Mouse (Mus musculus): Measurements from ENCODE around the gene Cdc42bpb. TPM values are rescaled to one million over a fixed set of nuclear protein-coding genes. Genes with fewer than 3 reads are reported as not detected.
A peak's percentile ranks its signal among the peaks of the same experiment; 100 is the strongest.

Gene Cdc42bpb
- polyA plus RNA-seq, 2 experiments = 5.3 to 22.5 TPM

DNA sequence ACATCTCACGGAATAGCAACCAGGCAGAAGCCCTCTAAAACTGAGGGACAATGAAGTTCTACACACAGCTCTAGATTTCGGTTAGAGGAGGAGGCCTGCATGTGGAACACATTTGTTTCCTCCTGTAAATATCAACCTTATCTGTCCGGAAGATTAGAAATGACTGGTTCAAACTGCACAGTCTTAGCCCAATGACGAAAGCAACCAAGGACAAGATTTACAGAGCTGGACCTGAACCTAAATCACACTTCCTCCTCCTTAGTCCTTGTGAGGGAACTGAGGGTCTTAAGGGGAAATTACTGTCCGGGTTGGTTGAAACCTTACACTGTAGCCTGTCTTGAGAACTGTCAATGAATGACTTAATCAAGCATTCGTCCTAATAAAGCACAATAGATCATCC lies 1.5 kb downstream of the Cdc42bpb start:
- H3K27ac ChIP-seq = no peak overlapping the region
- H3K27me3 ChIP-seq (ENCODE audit: control insufficient read depth, insufficient read depth, low read length) = peaks cover 42% of the 10 kb centered on the region
- ATAC-seq (ENCODE audit: insufficient read depth) (no peak), DNase-seq (ENCODE audit: low read depth in 3 of 3, low spot score in 3 of 3) (no peak)
- H3K36me3 ChIP-seq (replicated peaks; ENCODE audit: control insufficient read depth, insufficient read depth, low read depth) = no peaks in the 10 kb centered on the region
- 17% methylated on average over 6 of the region's 6 CpGs for WGBS (ENCODE audit: insufficient replicate concordance)
- H3K4me1 ChIP-seq (replicated peaks; ENCODE audit: control insufficient read depth in 2 of 2, insufficient read depth in 2 of 2, low read length in 1 of 2) = peaks cover 0 to 9% of the 10 kb centered on the region in 2 experiments; a peak in 2 of 4 replicates
- H3K9me3 ChIP-seq (ENCODE audit: control insufficient read depth, low read length) = no peaks in the 10 kb centered on the region
- TF ChIP-seq CTCF (IDR thresholded peaks at IDR 0.05; ENCODE audit: low read depth) (no peak), EP300 (IDR thresholded peaks at IDR 0.05; ENCODE audit: low read depth) (no peak)
- H3K4me3 ChIP-seq (ENCODE audit: insufficient read depth in 1 of 2, low read depth in 2 of 2, low read length in 2 of 2) = peak overlapping the region; percentile 34 to 65
- H3K4me2 ChIP-seq (ENCODE audit: low read depth) = peak overlapping the region; percentile 66
- no peak overlapping the region for H3K9ac ChIP-seq (replicated peaks)

GRCm38 (mm10) chr12:111375559-111375958 lies 2.0 kb downstream of the Cdc42bpb start:
- peaks cover 0 to 14% of the 10 kb centered on the region in 2 experiments; a peak in 2 of 4 replicates for H3K4me1 ChIP-seq (replicated peaks; ENCODE audit: control insufficient read depth in 2 of 2, insufficient read depth in 2 of 2, low read length in 1 of 2)
- H3K9me3 ChIP-seq (ENCODE audit: control insufficient read depth, low read length) = no peaks in the 10 kb centered on the region
- H3K4me2 ChIP-seq (ENCODE audit: low read depth) = peak overlapping the region; percentile 66
- H3K27ac ChIP-seq = no peak overlapping the region
- no peaks in the 10 kb centered on the region for H3K36me3 ChIP-seq (replicated peaks; ENCODE audit: control insufficient read depth, insufficient read depth, low read depth)
- DNase-seq (ENCODE audit: low read depth in 3 of 3, low spot score in 3 of 3) (no peak), ATAC-seq (ENCODE audit: insufficient read depth) (no peak)
- H3K9ac ChIP-seq (replicated peaks) = no peak overlapping the region
- peak overlapping the region; percentile 34 to 65 for H3K4me3 ChIP-seq (ENCODE audit: insufficient read depth in 1 of 2, low read depth in 2 of 2, low read length in 2 of 2)
- peaks cover 42% of the 10 kb centered on the region for H3K27me3 ChIP-seq (ENCODE audit: control insufficient read depth, insufficient read depth, low read length)
- TF ChIP-seq CTCF (IDR thresholded peaks at IDR 0.05; ENCODE audit: low read depth) (no peak), EP300 (IDR thresholded peaks at IDR 0.05; ENCODE audit: low read depth) (no peak)
- 59% methylated on average over 12 of the region's 12 CpGs for WGBS (ENCODE audit: insufficient replicate concordance)

DNA sequence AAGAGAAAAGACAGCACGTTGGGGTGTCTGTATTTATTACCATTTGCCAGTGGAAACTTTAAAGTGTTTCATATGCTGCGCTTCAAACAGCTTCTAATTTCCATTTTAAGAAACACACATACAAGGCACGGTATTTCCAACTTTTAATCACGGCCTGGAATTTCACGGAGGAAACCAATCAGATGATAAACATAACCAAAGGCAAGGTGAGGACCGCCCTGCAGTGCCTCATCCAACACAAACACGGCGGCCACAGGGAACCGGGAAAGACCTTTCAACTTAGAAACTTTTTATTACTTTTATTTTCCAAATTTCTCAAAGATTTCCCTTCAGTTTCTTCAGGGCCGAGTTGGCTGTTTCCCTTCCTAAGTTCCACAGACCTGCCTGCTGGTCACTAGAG lies 2.8 kb downstream of the Cdc42bpb start:
- WGBS (ENCODE audit: insufficient replicate concordance) = 66% methylated on average over 10 of the region's 10 CpGs
- H3K9ac ChIP-seq (replicated peaks) = no peak overlapping the region
- peaks cover 38% of the 10 kb centered on the region for H3K27me3 ChIP-seq (ENCODE audit: control insufficient read depth, insufficient read depth, low read length)

DNA sequence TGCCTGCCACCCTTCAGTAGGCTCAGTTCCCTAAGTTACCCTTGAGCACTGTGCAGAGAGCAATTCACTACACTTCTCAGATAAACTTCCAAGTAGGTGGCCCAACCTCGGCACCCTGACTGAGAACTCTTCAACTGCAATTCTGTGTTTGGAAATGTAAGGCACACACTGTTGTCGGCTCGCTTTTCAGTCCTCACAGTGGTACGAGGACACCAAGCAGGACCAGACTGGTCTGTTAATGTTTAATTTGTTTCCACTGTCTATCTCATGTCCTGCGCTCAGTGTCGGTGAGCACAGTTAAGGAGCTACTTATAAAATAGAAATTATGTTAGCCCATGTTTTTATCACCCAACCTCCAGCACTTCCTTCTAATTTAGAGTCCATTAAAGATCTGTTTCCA lies 4.1 kb downstream of the Cdc42bpb start:
- Histone ChIP-seq H3K4me3 (ENCODE audit: insufficient read depth in 1 of 2, low read depth in 2 of 2, low read length in 2 of 2) (no peak overlapping the region), H3K36me3 (replicated peaks; ENCODE audit: control insufficient read depth, insufficient read depth, low read depth) (no peaks in the 10 kb centered on the region), H3K27me3 (ENCODE audit: control insufficient read depth, insufficient read depth, low read length) (peaks cover 29% of the 10 kb centered on the region), H3K9ac (replicated peaks) (no peak overlapping the region), H3K4me1 (replicated peaks; ENCODE audit: control insufficient read depth in 2 of 2, insufficient read depth in 2 of 2, low read length in 1 of 2) (peaks cover 0 to 22% of the 10 kb centered on the region in 2 experiments; a peak in 2 of 4 replicates), H3K9me3 (ENCODE audit: control insufficient read depth, low read length) (no peaks in the 10 kb centered on the region), H3K4me2 (ENCODE audit: low read depth) (peak overlapping the region; percentile 26; the same call in 1 of the 2 replicates), H3K27ac (no peak overlapping the region)
- no peak for TF ChIP-seq CTCF (IDR thresholded peaks at IDR 0.05; ENCODE audit: low read depth)
- no peak for TF ChIP-seq EP300 (IDR thresholded peaks at IDR 0.05; ENCODE audit: low read depth)
- ATAC-seq (ENCODE audit: insufficient read depth) = no peak
- 61% methylated on average over 6 of the region's 6 CpGs for WGBS (ENCODE audit: insufficient replicate concordance)
- DNase-seq (ENCODE audit: low read depth in 3 of 3, low spot score in 3 of 3) = no peak

More for the DNA sequence above, 2.8 kb downstream of the Cdc42bpb start:
- no peak overlapping the region for H3K27ac ChIP-seq
- peaks cover 0 to 20% of the 10 kb centered on the region in 2 experiments; a peak in 2 of 4 replicates for H3K4me1 ChIP-seq (replicated peaks; ENCODE audit: control insufficient read depth in 2 of 2, insufficient read depth in 2 of 2, low read length in 1 of 2)
- no peak for DNase-seq (ENCODE audit: low read depth in 3 of 3, low spot score in 3 of 3)
- H3K9me3 ChIP-seq (ENCODE audit: control insufficient read depth, low read length) = no peaks in the 10 kb centered on the region
- no peak overlapping the region for H3K4me3 ChIP-seq (ENCODE audit: insufficient read depth in 1 of 2, low read depth in 2 of 2, low read length in 2 of 2)
- peak overlapping the region; percentile 66; the same call in 1 of the 2 replicates for H3K4me2 ChIP-seq (ENCODE audit: low read depth)
- TF ChIP-seq EP300 (IDR thresholded peaks at IDR 0.05; ENCODE audit: low read depth) = no peak
- TF ChIP-seq CTCF (IDR thresholded peaks at IDR 0.05; ENCODE audit: low read depth) = no peak
- H3K36me3 ChIP-seq (replicated peaks; ENCODE audit: control insufficient read depth, insufficient read depth, low read depth) = no peaks in the 10 kb centered on the region
- no peak for ATAC-seq (ENCODE audit: insufficient read depth)

DNA sequence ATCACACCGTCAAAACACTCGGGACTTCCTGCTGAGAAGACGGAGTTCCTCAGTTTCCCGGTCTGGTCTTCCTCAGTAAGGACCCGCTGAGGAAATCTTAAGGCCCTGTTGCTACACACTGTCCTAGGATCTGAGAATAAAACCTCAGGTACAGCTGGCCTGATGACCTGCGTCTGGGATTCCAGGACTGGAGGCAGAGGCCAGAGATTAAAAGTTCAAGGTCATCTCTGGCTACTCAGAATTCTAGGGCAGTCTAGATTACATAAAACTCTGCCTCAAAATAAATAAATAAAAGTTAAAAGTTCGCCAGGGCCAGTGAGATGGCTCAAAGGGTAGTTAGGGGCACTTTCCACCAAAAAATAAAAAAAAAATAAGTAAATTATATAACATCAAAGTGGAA lies 5.6 kb downstream of the Cdc42bpb start:
- Histone ChIP-seq H3K36me3 (replicated peaks; ENCODE audit: control insufficient read depth, insufficient read depth, low read depth) (no peaks in the 10 kb centered on the region), H3K27me3 (ENCODE audit: control insufficient read depth, insufficient read depth, low read length) (peaks cover 14% of the 10 kb centered on the region), H3K27ac (no peak overlapping the region), H3K4me2 (ENCODE audit: low read depth) (no peak overlapping the region), H3K9ac (replicated peaks) (no peak overlapping the region), H3K9me3 (ENCODE audit: control insufficient read depth, low read length) (no peaks in the 10 kb centered on the region), H3K4me3 (ENCODE audit: insufficient read depth in 1 of 2, low read depth in 2 of 2, low read length in 2 of 2) (no peak overlapping the region), H3K4me1 (replicated peaks; ENCODE audit: control insufficient read depth in 2 of 2, insufficient read depth in 2 of 2, low read length in 1 of 2) (peaks cover 0 to 23% of the 10 kb centered on the region in 2 experiments; a peak in 2 of 4 replicates)
- ATAC-seq (ENCODE audit: insufficient read depth) (no peak), DNase-seq (ENCODE audit: low read depth in 3 of 3, low spot score in 3 of 3) (no peak)
- 60% methylated on average over 7 of the region's 7 CpGs for WGBS (ENCODE audit: insufficient replicate concordance)
- TF ChIP-seq EP300 (IDR thresholded peaks at IDR 0.05; ENCODE audit: low read depth) = no peak
- TF ChIP-seq CTCF (IDR thresholded peaks at IDR 0.05; ENCODE audit: low read depth) = no peak
